8 mouse cellular contexts compared by ENCODE assay signal in genomic region chr13:23444451-23444850, GRCm38 (mm10). TPM values are rescaled to one million over a fixed set of nuclear protein-coding genes. Genes with fewer than 3 reads are reported as not detected.
A peak's percentile ranks its signal among the peaks of the same experiment; 100 is the strongest.
DNase-seq lines count a peak whose midpoint lies in the region; ATAC-seq and TF ChIP-seq lines count a peak whose summit lies in the region.

No protein-coding gene starts in this region.

- H3K27ac ChIP-seq in kidney, postnatal 0 days: no peak overlapping the region
- H3K27ac ChIP-seq in embryonic facial prominence, embryonic 13.5 days: peak overlapping the region; percentile 22; the same call in 1 of the 2 replicates
- no peak overlapping the region for H3K27ac ChIP-seq in intestine, embryonic 16.5 days (ENCODE audit: low read length)

- H3ac ChIP-seq in myocyte (ENCODE audit: control insufficient read depth, insufficient read length): no peak overlapping the region

- WGBS in kidney, postnatal 0 days: 73% methylated on average over 5 of the region's 5 CpGs
- WGBS in embryonic facial prominence, embryonic 13.5 days: 57% methylated on average over 5 of the region's 5 CpGs
- 53% methylated on average over 5 of the region's 5 CpGs for WGBS in intestine, embryonic 16.5 days

- H3K4me3 ChIP-seq in kidney, postnatal 0 days (replicated peaks; ENCODE audit: low read depth, low read length): no peak overlapping the region
- peak overlapping the region; percentile 64 for H3K4me3 ChIP-seq in embryonic facial prominence, embryonic 13.5 days
- no peak overlapping the region for H3K4me3 ChIP-seq in intestine, embryonic 16.5 days (ENCODE audit: low read length)
- peak overlapping the region; percentile 67 for H3K4me3 ChIP-seq in myocyte

- ATAC-seq in kidney, postnatal 0 days (replicated peaks; ENCODE audit: low FRiP score, low read depth): no peak
- ATAC-seq in embryonic facial prominence, embryonic 13.5 days (ENCODE audit: insufficient number of reproducible peaks, insufficient read depth, low FRiP score, low TSS enrichment, low read depth): no peak
- ATAC-seq in intestine, embryonic 16.5 days: no peak
- ATAC-seq in inflammation-experienced regulatory T-cells, adult 6 months: no peak

- no peaks in the 10 kb centered on the region for H3K79me2 ChIP-seq in myocyte (ENCODE audit: control insufficient read depth, insufficient read depth)

- TF ChIP-seq POLR2A in myocyte (IDR thresholded peaks at IDR 0.05; ENCODE audit: insufficient read length, low read depth): no peak

- H3K9ac ChIP-seq in kidney, postnatal 0 days (ENCODE audit: low read depth, low read length): no peak overlapping the region
- 0 out of 2 replicates have a peak overlapping the region, but pooled peaks have one; percentile 49 for H3K9ac ChIP-seq in embryonic facial prominence, embryonic 13.5 days
- H3K9ac ChIP-seq in intestine, embryonic 16.5 days (ENCODE audit: low read depth, low read length): no peak overlapping the region

- H3K27me3 ChIP-seq in kidney, postnatal 0 days (ENCODE audit: insufficient read depth, low read length): no peaks in the 10 kb centered on the region
- H3K27me3 ChIP-seq in embryonic facial prominence, embryonic 13.5 days: no peaks in the 10 kb centered on the region
- H3K27me3 ChIP-seq in intestine, embryonic 16.5 days (replicated peaks; ENCODE audit: control insufficient read depth, insufficient read depth, low read length): no peaks in the 10 kb centered on the region
- H3K27me3 ChIP-seq in myocyte (ENCODE audit: control insufficient read depth, insufficient read depth, insufficient read length): no peaks in the 10 kb centered on the region

- DNase-seq in kidney, postnatal 0 days (ENCODE audit: low spot score): no peak
- DNase-seq in kidney, adult 18-20 months: no peak
- no peak for DNase-seq in urinary bladder, postnatal 14 days (ENCODE audit: low spot score)
- DNase-seq in thymus, postnatal 25 days: no peak

- H3K36me3 ChIP-seq in kidney, postnatal 0 days (ENCODE audit: insufficient read depth, low read length): no peaks in the 10 kb centered on the region
- H3K36me3 ChIP-seq in embryonic facial prominence, embryonic 13.5 days: no peaks in the 10 kb centered on the region
- H3K36me3 ChIP-seq in intestine, embryonic 16.5 days (ENCODE audit: control insufficient read depth, insufficient read depth, low read length): no peaks in the 10 kb centered on the region
- no peaks in the 10 kb centered on the region for H3K36me3 ChIP-seq in myocyte (ENCODE audit: control insufficient read depth, insufficient read depth)

- no peak for TF ChIP-seq CTCF in kidney, postnatal 0 days (IDR thresholded peaks at IDR 0.05; ENCODE audit: low read depth)

- no peaks in the 10 kb centered on the region for H3K9me3 ChIP-seq in kidney, postnatal 0 days (replicated peaks; ENCODE audit: low read length)
- no peaks in the 10 kb centered on the region for H3K9me3 ChIP-seq in embryonic facial prominence, embryonic 13.5 days
- no peaks in the 10 kb centered on the region for H3K9me3 ChIP-seq in intestine, embryonic 16.5 days (ENCODE audit: control insufficient read depth, low read length)

- H3K4me2 ChIP-seq in kidney, postnatal 0 days (ENCODE audit: low read length): peak overlapping the region; percentile 65; the same call in 1 of the 2 replicates
- H3K4me2 ChIP-seq in embryonic facial prominence, embryonic 13.5 days: peak overlapping the region; percentile 68
- peak overlapping the region; percentile 72 for H3K4me2 ChIP-seq in intestine, embryonic 16.5 days (ENCODE audit: low read depth, low read length)
- H3K4me2 ChIP-seq in myocyte (ENCODE audit: low read depth): peak overlapping the region; percentile 90

- H3K4me1 ChIP-seq in kidney, postnatal 0 days (replicated peaks; ENCODE audit: insufficient read depth, low read length): no peaks in the 10 kb centered on the region
- peaks cover 14% of the 10 kb centered on the region for H3K4me1 ChIP-seq in embryonic facial prominence, embryonic 13.5 days
- peaks cover 8% of the 10 kb centered on the region for H3K4me1 ChIP-seq in intestine, embryonic 16.5 days (ENCODE audit: control insufficient read depth, insufficient read depth, low read length)

TF ChIP-seq in myocyte, 11 proteins besides CTCF, POLR2A, EP300 and RAD21:
- no peak for TF ChIP-seq CEBPB (IDR thresholded peaks at IDR 0.05; ENCODE audit: insufficient read depth, poor library complexity, severe bottlenecking)
- TF ChIP-seq MYOD1 (IDR thresholded peaks at IDR 0.05; ENCODE audit: control insufficient read depth in 1 of 3, insufficient read length in 2 of 3, low read depth in 2 of 3): no peak
- TF ChIP-seq USF1 (IDR thresholded peaks at IDR 0.05; ENCODE audit: low read depth): no peak
- no peak for TF ChIP-seq TCF3 (IDR thresholded peaks at IDR 0.05; ENCODE audit: insufficient read length, low read depth)
- TF ChIP-seq POLR2AphosphoS2 (IDR thresholded peaks at IDR 0.05; ENCODE audit: insufficient read length, low read depth): no peak
TF ChIP-seq in myocyte: peak in this region for 0.

RNA-seq across cellular contexts. Expression of gene Abt1, which starts 20.8 kb away (rescaled TPM):
- polyA plus RNA-seq in kidney, postnatal 0 days (2015; fragmentation: Nextera tagmentation; extraction: Ambion mirVana): 10.0 and 10.4 TPM in 2 replicates
- polyA plus RNA-seq in embryonic facial prominence, embryonic 13.5 days (2015; fragmentation: Nextera tagmentation; extraction: Ambion mirVana): 13.1 and 14.6 TPM in 2 replicates
- 10.2 and 11.2 TPM in 2 replicates for polyA plus RNA-seq in intestine, embryonic 16.5 days (2015; fragmentation: Nextera tagmentation; extraction: Ambion mirVana)
- 7.4 TPM for polyA plus RNA-seq in myocyte (2012; fragmentation: generic; extraction: Trizol)
- polyA plus RNA-seq in inflammation-experienced regulatory T-cells, adult 6 months (2017; shearing (Covaris generic)): 10 to 100 TPM; 11.3 to 13.4 (median 12.2) TPM

RNA-seq across cellular contexts. Expression of gene Btn1a1, which starts 21.2 kb away (rescaled TPM):
- polyA plus RNA-seq in kidney, postnatal 0 days (2015; fragmentation: Nextera tagmentation; extraction: Ambion mirVana): 0.06 TPM in 1 of 2 replicates, not detected in the other
- not detected in 2 replicates for polyA plus RNA-seq in embryonic facial prominence, embryonic 13.5 days (2015; fragmentation: Nextera tagmentation; extraction: Ambion mirVana)
- 0.07 and 0.11 TPM in 2 replicates for polyA plus RNA-seq in intestine, embryonic 16.5 days (2015; fragmentation: Nextera tagmentation; extraction: Ambion mirVana)
- polyA plus RNA-seq in myocyte (2012; fragmentation: generic; extraction: Trizol): 0.02 TPM
- not detected for polyA plus RNA-seq in inflammation-experienced regulatory T-cells, adult 6 months (2017; shearing (Covaris generic))

RNA-seq across cellular contexts. Expression of gene Btn2a2, which starts 44.2 kb away (rescaled TPM):
- polyA plus RNA-seq in kidney, postnatal 0 days (2015; fragmentation: Nextera tagmentation; extraction: Ambion mirVana): 0.13 and 0.28 TPM in 2 replicates
- polyA plus RNA-seq in embryonic facial prominence, embryonic 13.5 days (2015; fragmentation: Nextera tagmentation; extraction: Ambion mirVana): 1.5 and 1.7 TPM in 2 replicates
- 0.12 TPM in 2 replicates for polyA plus RNA-seq in intestine, embryonic 16.5 days (2015; fragmentation: Nextera tagmentation; extraction: Ambion mirVana)
- polyA plus RNA-seq in myocyte (2012; fragmentation: generic; extraction: Trizol): 0.20 TPM
- not detected for polyA plus RNA-seq in inflammation-experienced regulatory T-cells, adult 6 months (2017; shearing (Covaris generic))

Comparison
In these comparisons a context has a peak if more than half of its experiments do, and no peak if none do; other contexts are left out.
1. H3K4me3 ChIP-seq: peak in embryonic facial prominence, embryonic 13.5 days (single experiment) and myocyte (single experiment); none in kidney, postnatal 0 days (single experiment) and intestine, embryonic 16.5 days (single experiment).
2. Peak in every context shown above with its lines, with median percentiles within 50 percentile points of each other: H3K4me2 ChIP-seq.